Mouse (Mus musculus) bone marrow macrophage, adult 2 months (primary cell): ENCODE results near the gene Ryr3.

Experiments used
- CTCF ChIP-seq: IDR thresholded peaks from 2 replicates; pipeline ENCODE4 v1.5.1; 2012; ENCODE audit warnings: low read depth, mild to moderate bottlenecking, low read length, moderate library complexity
- POLR2A ChIP-seq: IDR thresholded peaks from 2 replicates; pipeline ENCODE4 v1.6.1; 2012; ENCODE audit warnings: mild to moderate bottlenecking, low read depth, low read length, borderline replicate concordance

- TF ChIP-seq POLR2A (no peak), CTCF (no peak)
Observed at GRCm38 (mm10) chr2:113036550-113036949, 180.3 kb downstream of the Ryr3 start.
